Mouse (Mus musculus) liver, postnatal 0 days (tissue): ENCODE measurements around the gene Fah.

Experiments
- CTCF ChIP-seq: sonication (generic); IDR thresholded peaks from 2 replicates; pipeline ENCODE4 v1.5.1; 2016; ENCODE audit warnings: antibody characterized with exemption, low read depth
- EP300 ChIP-seq: IDR thresholded peaks from 2 replicates; pipeline ENCODE4 v1.6.1; 2016; ENCODE audit warnings: antibody characterized with exemption, low read depth, mild to moderate bottlenecking

DNA sequence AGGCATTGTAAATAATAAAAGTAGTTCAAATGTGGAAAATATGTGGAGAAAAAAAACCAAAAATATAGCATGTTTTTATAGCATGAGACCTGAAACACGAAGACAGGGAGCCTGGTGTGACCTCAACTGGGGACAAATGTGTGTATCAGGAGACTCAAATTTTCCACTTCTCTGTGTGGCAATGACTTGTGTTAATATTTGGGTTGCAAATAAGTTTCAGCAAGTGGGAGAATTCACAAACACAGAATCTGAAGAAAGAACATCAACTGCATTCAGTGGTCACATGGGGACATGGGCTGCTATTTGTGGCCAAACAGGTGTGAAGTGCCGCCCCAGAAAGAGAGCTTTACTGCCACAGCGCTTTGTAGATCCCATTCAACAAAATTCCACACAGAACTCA is 9.9 kb downstream of the Fah start:
- no peak for TF ChIP-seq CTCF
- no peak for TF ChIP-seq EP300
